Mouse (Mus musculus) kidney, embryonic 15.5 days (tissue): ENCODE measurements at regions not wholly inside any gene's neighbourhood (a gene's known extent, or its start where the extent isn't known, plus 50 kb on each side); places are given as distances from the start of the nearest gene placed in this dataset.

Source experiments
- ATAC-seq: fragments of 200-750 bp; cut with Nextera tagmentation; replicated peaks from 2 replicates; pipeline ENCODE4 v1.8.0; 2017; ENCODE audit warnings: moderate TSS enrichment; ENCODE audit not compliant: low FRiP score
- H3K27ac ChIP-seq: fragments of 300-500 bp; sonication (generic); 2 replicates; pipeline ENCODE4 v1.5.1; 2015; ENCODE audit warnings: mild to moderate bottlenecking, inconsistent platforms
- H3K27me3 ChIP-seq: fragments of 300-500 bp; sonication (generic); 2 replicates; pipeline ENCODE4 v1.6.1; 2015; ENCODE audit warnings: inconsistent platforms
- H3K36me3 ChIP-seq: fragments of 300-500 bp; sonication (generic); 2 replicates; pipeline ENCODE4 v1.6.1; 2015; ENCODE audit warnings: inconsistent platforms
- H3K4me1 ChIP-seq: fragments of 300-500 bp; sonication (generic); 2 replicates; pipeline ENCODE4 v1.6.1; 2015; ENCODE audit warnings: inconsistent platforms
- H3K4me2 ChIP-seq: fragments of 300-500 bp; sonication (generic); 2 replicates; pipeline ENCODE4 v1.6.1; 2015; ENCODE audit warnings: moderate library complexity, mild to moderate bottlenecking, inconsistent platforms
- H3K4me3 ChIP-seq: fragments of 300-500 bp; sonication (generic); replicated peaks from 2 replicates; pipeline ENCODE4 v1.5.1; 2015; ENCODE audit warnings: mild to moderate bottlenecking, inconsistent platforms
- H3K9ac ChIP-seq: fragments of 300-500 bp; sonication (generic); 2 replicates; pipeline ENCODE4 v1.6.1; 2015; ENCODE audit warnings: mild to moderate bottlenecking, inconsistent platforms
- H3K9me3 ChIP-seq: fragments of 300-500 bp; sonication (generic); replicated peaks from 2 replicates; pipeline ENCODE4 v1.6.1; 2016; ENCODE audit warnings: inconsistent platforms
- whole genome bisulfite sequencing: fragments of 180-500 bp; shearing (Covaris S2); methylation state at CpG from one replicate; pipeline ENCODE4 v1.1.7; 2015; ENCODE audit warnings: mixed read lengths; 5-methylcytosine and 5-hydroxymethylcytosine counted together

DNA sequence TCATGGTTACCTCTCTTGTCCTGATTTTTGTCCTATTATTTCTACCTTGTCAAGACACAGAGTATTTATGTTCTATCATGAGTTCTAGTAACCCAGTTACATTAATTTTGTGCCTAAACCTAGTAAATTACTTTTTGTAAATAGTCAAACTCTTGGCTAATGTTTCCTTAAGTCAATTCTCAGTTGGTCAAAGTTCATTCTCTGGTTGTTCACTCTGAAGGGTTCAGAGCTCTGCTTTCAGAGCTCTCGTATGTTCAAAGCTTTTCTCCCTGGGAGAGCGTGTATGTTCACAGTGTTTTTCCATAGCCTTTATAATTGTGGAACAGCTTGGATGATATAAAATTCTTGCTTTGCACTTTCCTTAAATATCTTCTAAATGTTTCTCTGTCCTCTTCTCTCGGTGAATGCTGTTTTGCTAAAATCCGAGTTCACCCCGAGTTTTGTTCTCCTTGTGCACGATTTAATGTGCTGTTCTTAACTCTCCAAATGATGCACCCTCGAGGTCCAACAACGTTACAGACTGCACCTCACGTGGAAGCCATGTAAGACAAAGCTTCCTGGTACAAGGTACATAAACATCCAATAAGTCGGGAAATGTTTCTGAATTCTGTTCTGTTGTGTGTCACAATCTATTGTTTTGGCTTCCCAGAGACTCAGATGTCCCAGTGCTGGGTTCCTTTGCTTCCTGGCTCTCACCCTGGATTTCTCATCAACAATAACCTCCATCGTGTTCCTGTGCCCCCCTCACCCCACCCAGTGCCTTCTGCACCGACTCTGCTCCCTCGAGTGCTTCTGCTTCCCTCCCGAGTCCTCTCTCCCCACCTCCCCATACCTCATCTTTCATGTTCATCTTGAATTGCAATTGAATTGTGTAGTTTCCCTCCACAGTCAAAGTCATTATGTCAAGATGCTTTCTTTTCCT lies 90.3 kb upstream of the Npas2 start:
- Histone ChIP-seq H3K4me3 (no peak overlapping the region), H3K4me1 (0 out of 2 replicates have a peak, but pooled peaks cover 9% of the 10 kb centered on the region), H3K9ac (no peak overlapping the region), H3K27me3 (no peaks in the 10 kb centered on the region), H3K36me3 (no peaks in the 10 kb centered on the region), H3K9me3 (no peaks in the 10 kb centered on the region), H3K4me2 (no peak overlapping the region), H3K27ac (peak overlapping the region; percentile 54)
- 67% methylated on average over 14 of the region's 14 CpGs for WGBS
- ATAC-seq: no peak

DNA sequence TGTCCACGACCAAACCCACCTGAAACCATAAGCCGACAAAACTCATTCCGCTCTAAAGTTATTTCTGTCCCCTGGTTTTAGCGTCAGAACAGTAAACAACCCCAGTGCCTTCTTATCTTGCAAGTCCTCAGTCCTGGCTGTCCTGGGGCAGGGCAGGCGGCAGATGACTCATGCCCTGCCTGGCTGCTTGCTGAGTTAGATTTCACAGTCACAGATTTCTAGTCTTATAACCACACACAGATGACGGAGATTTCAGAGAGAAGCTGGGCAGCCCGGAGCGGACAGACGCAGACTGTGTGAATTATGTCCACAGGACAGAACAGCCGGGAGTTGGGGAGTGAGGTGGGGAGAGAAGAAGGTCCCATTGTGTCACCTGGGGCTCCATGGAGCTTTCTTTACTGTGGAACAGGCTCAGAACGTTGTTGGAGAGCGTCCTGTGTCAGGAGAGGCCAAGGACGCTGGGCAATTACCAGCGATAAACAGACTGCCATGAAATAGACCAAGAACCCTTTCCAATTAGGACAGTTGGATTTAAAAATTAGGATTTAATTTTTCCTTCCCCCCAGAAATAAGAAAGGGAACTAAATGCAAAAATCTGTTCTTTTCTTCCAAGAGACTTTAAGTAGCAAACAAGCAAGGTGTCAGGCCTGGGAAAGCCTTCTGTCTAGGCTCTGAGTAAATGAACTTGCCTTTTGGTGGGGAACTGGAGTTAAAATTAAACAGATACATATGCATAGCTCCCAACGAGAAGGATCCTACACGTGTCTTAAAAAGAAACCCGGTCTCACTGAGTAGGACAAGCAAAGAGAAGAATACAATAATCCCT lies 87.8 kb upstream of the Npas2 start:
- Histone ChIP-seq H3K27ac (no peak overlapping the region), H3K27me3 (no peaks in the 10 kb centered on the region), H3K9me3 (no peaks in the 10 kb centered on the region), H3K4me3 (no peak overlapping the region), H3K4me2 (no peak overlapping the region), H3K4me1 (0 out of 2 replicates have a peak, but pooled peaks cover 9% of the 10 kb centered on the region), H3K9ac (no peak overlapping the region), H3K36me3 (no peaks in the 10 kb centered on the region)
- WGBS: 61% methylated on average over 17 of the region's 17 CpGs
- ATAC-seq: no peak

DNA sequence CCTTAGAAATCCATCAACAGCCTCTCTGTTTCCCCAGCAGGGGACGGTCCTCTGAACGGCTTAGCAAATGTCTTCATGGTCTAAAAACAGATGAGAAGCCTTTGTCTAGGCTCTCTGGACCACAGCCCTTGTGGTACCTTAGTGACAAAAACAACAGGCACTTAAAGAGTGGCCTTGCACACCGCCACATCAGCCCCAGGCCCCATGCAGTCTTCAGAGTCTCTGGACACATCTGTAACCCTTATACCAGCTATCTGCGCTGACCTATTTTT lies 87.2 kb upstream of the Npas2 start:
- Histone ChIP-seq H3K4me1 (0 out of 2 replicates have a peak, but pooled peaks cover 9% of the 10 kb centered on the region), H3K36me3 (no peaks in the 10 kb centered on the region), H3K27me3 (no peaks in the 10 kb centered on the region), H3K4me3 (no peak overlapping the region), H3K9me3 (no peaks in the 10 kb centered on the region), H3K9ac (no peak overlapping the region), H3K27ac (no peak overlapping the region), H3K4me2 (no peak overlapping the region)
- ATAC-seq: no peak
- 73% methylated on average over 4 of the region's 4 CpGs for WGBS

DNA sequence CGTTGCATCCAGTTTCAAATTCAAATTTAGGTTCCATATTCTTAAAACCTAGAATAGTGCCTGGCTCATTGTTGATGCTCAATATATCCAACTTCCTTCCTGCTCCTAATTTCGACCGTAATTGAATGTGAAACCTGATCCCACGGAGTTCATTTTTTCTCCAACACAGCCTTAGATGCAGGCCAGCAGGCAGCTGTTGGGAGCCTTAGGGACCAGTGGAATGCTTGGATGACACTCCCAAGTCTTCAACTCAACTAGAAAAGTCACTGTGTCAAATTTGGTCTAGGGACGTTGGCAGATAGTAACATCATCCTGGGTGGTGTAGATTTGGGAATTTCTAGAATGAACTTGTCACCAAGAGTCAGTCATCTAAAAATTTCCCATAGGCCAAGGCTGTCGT lies 86.9 kb upstream of the Npas2 start:
- 53% methylated on average over 6 of the region's 6 CpGs for WGBS

DNA sequence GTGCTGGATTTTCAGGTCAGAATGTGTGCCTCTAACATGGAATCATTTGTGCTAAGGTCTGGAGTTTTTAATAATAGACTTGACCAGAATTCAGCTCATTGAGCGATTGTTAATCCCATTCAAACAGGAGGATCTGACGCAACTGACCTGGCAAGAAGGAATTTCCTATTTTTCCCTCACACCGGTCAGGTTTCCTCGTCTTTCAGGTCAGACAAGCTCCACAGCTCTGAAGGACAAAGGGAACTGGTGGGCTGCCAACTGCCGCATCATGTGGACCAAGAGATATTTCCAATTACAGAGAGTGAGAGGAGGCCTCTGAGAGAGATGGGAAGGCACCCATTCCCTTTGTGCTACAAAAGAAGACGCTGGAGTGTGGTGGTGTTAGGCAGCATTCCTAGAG lies 77.2 kb upstream of the Npas2 start:
- ATAC-seq: no peak
- Histone ChIP-seq H3K9ac (no peak overlapping the region), H3K4me2 (no peak overlapping the region), H3K27ac (no peak overlapping the region), H3K27me3 (no peaks in the 10 kb centered on the region), H3K36me3 (no peaks in the 10 kb centered on the region), H3K9me3 (no peaks in the 10 kb centered on the region), H3K4me1 (no peaks in the 10 kb centered on the region), H3K4me3 (no peak overlapping the region)
- 82% methylated on average over 6 of the region's 6 CpGs for WGBS

More for the DNA sequence above, 86.9 kb upstream of the Npas2 start:
- no peak for ATAC-seq
- no peak overlapping the region for H3K27ac ChIP-seq
- H3K4me1 ChIP-seq: 0 out of 2 replicates have a peak, but pooled peaks cover 9% of the 10 kb centered on the region
- H3K9me3 ChIP-seq: no peaks in the 10 kb centered on the region
- H3K9ac ChIP-seq: no peak overlapping the region
- no peaks in the 10 kb centered on the region for H3K27me3 ChIP-seq
- H3K4me3 ChIP-seq: no peak overlapping the region
- no peak overlapping the region for H3K4me2 ChIP-seq
- H3K36me3 ChIP-seq: no peaks in the 10 kb centered on the region

DNA sequence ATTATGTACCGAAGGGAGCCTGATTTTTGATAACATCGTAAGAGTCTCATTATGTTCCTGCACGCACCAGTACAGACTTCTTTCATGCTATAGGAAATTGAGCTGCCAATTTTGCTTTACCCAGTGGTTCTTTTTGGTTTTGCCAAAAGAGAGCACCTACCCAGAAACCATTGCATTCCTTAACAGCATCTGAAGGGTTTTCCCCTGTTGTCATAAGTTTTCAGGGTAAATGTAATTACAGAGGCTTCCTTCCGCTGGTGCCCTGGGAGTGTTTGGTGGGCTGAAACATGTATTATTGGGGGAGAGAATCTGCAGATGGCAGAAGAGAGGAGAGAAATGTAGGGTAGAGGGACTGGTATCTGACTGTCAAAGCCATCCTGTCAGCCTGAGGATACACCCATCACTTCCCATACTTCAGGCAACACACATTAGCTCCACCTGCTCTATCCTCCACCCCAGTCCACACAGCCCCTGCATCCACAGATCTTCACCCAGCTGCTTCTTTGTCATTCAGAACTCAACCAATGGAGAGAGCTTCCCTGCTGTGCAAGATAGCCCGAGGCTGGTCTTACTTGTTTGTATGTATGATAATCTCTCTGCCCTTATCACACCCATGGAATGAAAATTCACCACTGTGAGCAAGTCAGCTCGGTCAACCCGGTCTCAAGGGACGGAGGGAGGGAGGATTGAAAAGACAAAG lies 71.1 kb upstream of the Npas2 start:
- H3K27ac ChIP-seq: no peak overlapping the region
- H3K27me3 ChIP-seq: no peaks in the 10 kb centered on the region
- WGBS: 65% methylated on average over 8 of the region's 8 CpGs
- H3K4me3 ChIP-seq: no peak overlapping the region
- 0 out of 2 replicates have a peak, but pooled peaks cover 3% of the 10 kb centered on the region for H3K4me1 ChIP-seq
- ATAC-seq: no peak
- H3K4me2 ChIP-seq: no peak overlapping the region
- H3K36me3 ChIP-seq: no peaks in the 10 kb centered on the region
- H3K9me3 ChIP-seq: no peaks in the 10 kb centered on the region; the same call in 1 of the 2 replicates
- no peak overlapping the region for H3K9ac ChIP-seq

DNA sequence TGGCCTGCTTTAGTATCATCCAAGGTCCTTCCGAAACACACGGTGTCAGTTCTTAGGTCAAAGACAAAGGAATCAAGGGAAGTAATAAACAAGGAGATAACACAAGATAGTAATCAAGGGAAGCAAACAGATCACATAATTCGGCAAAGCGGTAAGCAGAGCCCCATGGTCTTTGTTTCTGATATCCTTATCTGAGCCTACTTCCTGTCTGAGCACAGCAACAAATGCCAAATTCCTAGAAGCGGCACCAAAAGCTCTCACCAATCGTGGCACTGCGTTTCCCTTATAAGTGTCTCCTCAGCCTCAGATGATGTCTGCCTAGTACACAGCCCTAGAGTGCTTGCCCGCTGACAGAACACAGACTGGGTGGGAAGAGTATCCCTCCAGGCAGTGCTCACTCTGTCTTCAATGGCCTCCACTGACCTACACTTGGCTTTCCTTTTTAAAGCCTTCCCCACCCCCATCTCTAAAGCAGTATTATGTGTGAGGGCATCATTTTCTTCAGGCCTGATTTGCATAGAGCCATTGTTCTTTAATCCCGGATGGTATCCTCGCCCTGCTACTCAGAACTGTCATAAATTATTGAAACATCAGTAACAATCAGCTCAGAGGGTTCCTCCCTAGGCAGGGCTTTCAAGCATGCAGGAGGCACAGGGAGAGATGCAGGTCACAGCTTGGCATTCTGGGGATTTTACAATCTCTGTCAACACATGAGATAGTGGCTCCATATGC lies 70.3 kb upstream of the Npas2 start:
- H3K9ac ChIP-seq: no peak overlapping the region
- 0 out of 2 replicates have a peak, but pooled peaks cover 3% of the 10 kb centered on the region for H3K4me1 ChIP-seq
- no peak overlapping the region for H3K4me2 ChIP-seq
- no peak overlapping the region for H3K4me3 ChIP-seq
- H3K27ac ChIP-seq: no peak overlapping the region
- H3K9me3 ChIP-seq: no peaks in the 10 kb centered on the region; the same call in 1 of the 2 replicates
- no peaks in the 10 kb centered on the region for H3K36me3 ChIP-seq
- WGBS: 54% methylated on average over 10 of the region's 10 CpGs
- no peak for ATAC-seq
- H3K27me3 ChIP-seq: no peaks in the 10 kb centered on the region

DNA sequence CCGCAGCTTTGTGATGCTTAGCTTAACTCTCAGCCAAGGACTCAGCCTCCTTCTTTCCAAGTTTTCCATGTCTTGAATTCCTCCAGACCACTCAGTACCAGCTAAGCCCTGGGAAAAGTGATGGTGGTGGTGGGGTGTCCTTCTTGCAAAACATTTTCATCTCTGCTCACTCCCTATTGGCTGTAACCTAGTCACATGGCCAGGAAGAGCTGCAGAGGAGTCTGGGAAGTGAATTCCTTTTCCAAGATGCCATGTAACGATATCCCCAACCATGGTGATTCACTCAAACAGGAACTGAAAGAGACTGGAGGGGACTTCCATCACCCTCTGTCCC lies 69.8 kb upstream of the Npas2 start:
- H3K4me1 ChIP-seq: 0 out of 2 replicates have a peak, but pooled peaks cover 3% of the 10 kb centered on the region
- H3K4me2 ChIP-seq: no peak overlapping the region
- H3K36me3 ChIP-seq: no peaks in the 10 kb centered on the region
- H3K9ac ChIP-seq: no peak overlapping the region
- no peak for ATAC-seq
- WGBS: 72% methylated on average over 2 of the region's 2 CpGs
- H3K9me3 ChIP-seq: no peaks in the 10 kb centered on the region; the same call in 1 of the 2 replicates
- H3K27me3 ChIP-seq: no peaks in the 10 kb centered on the region
- H3K27ac ChIP-seq: no peak overlapping the region
- H3K4me3 ChIP-seq: no peak overlapping the region

DNA sequence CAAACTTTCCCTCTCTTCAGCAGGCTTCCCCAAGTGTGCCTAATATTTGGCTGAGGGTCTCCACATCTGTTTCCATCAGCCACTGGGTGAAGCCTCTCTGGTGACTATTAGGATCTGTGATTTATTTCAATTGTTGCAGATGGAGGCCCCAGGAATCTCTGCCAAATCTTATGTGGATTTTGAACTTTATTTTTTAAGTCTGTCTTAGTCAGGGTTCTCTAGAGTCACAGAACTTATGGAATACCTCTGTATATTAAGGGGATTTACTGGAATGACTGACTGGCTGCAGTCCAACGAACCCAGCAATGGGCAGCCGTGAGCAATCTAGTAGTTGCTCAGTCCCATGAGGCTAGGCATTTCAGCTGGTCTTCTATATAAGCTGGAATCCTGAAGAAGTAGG lies 59.0 kb upstream of the Npas2 start:
- no peak overlapping the region for H3K4me3 ChIP-seq
- H3K27ac ChIP-seq: no peak overlapping the region
- no peaks in the 10 kb centered on the region for H3K4me1 ChIP-seq
- no peaks in the 10 kb centered on the region for H3K36me3 ChIP-seq
- 67% methylated on average over 2 of the region's 2 CpGs for WGBS
- no peak for ATAC-seq
- no peaks in the 10 kb centered on the region for H3K27me3 ChIP-seq
- no peak overlapping the region for H3K4me2 ChIP-seq
- H3K9ac ChIP-seq: no peak overlapping the region
- no peaks in the 10 kb centered on the region for H3K9me3 ChIP-seq

DNA sequence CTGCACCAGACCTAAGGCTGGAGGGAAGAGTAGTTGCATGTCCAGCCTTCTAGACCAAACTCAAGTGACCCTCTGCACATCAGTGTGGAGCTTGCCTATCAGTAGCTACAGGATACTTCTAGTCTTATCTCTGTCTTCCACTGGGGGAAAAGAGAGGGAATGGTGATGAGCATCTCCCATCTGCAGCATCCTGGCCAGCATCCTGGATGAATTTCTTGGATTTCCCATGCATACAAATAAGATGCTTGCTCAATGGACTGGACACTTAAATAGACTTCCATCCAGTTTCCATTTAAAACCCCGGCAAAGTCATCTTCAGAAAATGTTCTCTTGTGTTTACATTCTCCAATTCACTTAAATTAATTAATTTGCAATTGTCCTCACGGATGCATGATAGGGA lies 50.5 kb upstream of the Npas2 start:
- Histone ChIP-seq H3K4me2 (no peak overlapping the region), H3K9ac (no peak overlapping the region), H3K36me3 (no peaks in the 10 kb centered on the region), H3K9me3 (no peaks in the 10 kb centered on the region), H3K4me3 (no peak overlapping the region), H3K27ac (no peak overlapping the region), H3K4me1 (no peaks in the 10 kb centered on the region), H3K27me3 (no peaks in the 10 kb centered on the region)
- no peak for ATAC-seq
- 84% methylated on average over 2 of the region's 2 CpGs for WGBS

DNA sequence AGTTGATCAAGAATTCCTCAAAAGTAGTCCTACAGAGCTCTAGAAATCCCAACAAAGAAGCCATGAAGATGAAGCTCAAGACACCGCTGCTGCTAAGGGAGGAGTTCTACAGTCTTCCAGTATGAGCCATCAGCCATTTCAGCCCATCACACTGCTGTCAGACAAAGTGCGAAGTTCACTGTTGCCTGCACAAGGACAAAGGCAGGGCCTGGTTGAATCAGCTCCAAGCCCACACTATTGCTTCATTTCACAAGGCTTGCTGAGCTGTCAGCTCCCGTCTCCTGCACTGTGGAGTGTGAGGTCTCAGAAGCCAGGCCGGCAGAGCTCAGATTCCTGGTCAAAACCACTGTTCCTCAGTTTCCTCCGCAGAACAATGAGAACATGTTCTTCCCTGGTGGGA lies 49.9 kb upstream of the Npas2 start:
- no peak overlapping the region for H3K4me2 ChIP-seq
- no peak overlapping the region for H3K9ac ChIP-seq
- no peak for ATAC-seq
- no peaks in the 10 kb centered on the region for H3K27me3 ChIP-seq
- WGBS: 91% methylated on average over 5 of the region's 5 CpGs
- no peaks in the 10 kb centered on the region for H3K9me3 ChIP-seq
- H3K27ac ChIP-seq: no peak overlapping the region
- H3K4me3 ChIP-seq: no peak overlapping the region
- no peaks in the 10 kb centered on the region for H3K36me3 ChIP-seq
- no peaks in the 10 kb centered on the region for H3K4me1 ChIP-seq
